Mouse (Mus musculus) c-Kit-positive CD71-negative TER-119-negative erythroid progenitor cells, embryonic 14.5 days (primary cell): ENCODE results near the gene Sprr2a3.
"Not testable (repeated sequence)": the region's sequence is repeated elsewhere in the genome, so short reads cannot be mapped to it uniquely, and the experiment has no call there.

Source experiments
- DNase-seq: peaks from one replicate; pipeline ENCODE4 v3.0.0-alpha.2; 2013; ENCODE audit warnings: low read depth

The Sprr2a3 gene

GRCm38 (mm10) chr3:92285101-92285500, at the start of gene Sprr2a3:
Gene Sprr2a3, plus strand, starts transcription at chr3:92285417.
- not testable (repeated sequence) for DNase-seq

- DNase-seq, result not testable (repeated sequence)
Measured at GRCm38 (mm10) chr3:92236463-92237189, 48.6 kb upstream of the Sprr2a3 start.

DNA sequence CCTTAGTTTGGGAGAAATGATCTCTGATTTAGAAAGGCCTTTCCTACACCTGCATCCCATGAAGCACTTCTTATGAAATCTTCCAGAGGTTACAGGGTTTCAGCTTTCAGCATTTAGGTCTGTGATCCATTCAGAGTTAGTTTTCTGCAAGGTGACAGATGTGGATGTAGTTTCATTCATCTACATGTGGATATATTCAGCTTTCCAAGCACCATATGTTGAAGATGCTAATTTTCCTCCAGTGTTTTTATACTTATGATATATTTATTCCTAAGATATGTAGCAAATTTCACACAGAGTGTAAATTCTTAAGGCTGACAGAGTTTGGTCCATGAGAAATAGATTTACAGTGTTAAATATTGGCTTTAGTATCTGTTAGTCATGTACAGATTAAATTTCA, 46.5 kb upstream of the Sprr2a3 start:
- DNase-seq, result not testable (repeated sequence)

DNA sequence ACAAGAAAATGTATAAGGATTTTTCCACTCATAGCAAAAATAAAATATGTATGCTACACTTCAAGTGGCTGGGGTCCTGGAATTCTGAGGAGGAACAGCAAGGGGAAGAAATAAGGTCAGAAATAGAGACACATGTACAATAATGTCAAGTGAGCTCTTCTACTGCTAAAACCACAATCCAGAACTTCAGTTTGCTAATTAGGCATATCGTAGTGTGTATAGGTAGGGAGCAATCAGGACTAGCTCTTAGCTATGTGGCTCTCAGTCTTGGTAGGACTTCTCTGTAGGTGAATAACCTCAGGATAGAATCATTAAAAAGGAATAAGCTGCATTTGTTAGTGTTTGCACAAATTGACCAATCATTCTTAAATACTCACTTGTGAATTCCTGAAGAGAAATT, 46.0 kb upstream of the Sprr2a3 start:
- DNase-seq, result not testable (repeated sequence)

- DNase-seq, result not testable (repeated sequence)
Measured at GRCm38 (mm10) chr3:92244833-92245232, 40.4 kb upstream of the Sprr2a3 start.

DNA sequence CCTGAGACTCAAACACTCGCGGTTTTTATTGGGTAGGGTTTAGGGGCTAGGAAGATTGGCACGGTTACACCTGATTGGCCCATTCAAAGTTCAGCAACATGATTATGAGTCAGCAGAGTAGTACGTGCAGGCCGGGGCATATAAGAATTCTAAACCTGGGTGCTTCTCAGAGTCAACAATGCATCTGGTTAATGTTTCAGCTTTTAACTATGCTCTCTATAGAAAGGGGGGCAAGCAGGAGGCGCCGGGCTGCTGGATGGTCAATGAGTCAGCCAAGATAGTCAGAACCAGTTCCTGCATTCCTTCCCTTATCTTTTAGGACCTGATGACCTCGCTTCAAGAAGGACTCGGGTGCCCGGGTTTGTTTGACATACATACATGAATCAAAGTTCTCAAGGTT, 39.0 kb upstream of the Sprr2a3 start:
- DNase-seq, result not testable (repeated sequence)

- DNase-seq, result not testable (repeated sequence)
Measured at GRCm38 (mm10) chr3:92248494-92248893, 36.7 kb upstream of the Sprr2a3 start.

DNA sequence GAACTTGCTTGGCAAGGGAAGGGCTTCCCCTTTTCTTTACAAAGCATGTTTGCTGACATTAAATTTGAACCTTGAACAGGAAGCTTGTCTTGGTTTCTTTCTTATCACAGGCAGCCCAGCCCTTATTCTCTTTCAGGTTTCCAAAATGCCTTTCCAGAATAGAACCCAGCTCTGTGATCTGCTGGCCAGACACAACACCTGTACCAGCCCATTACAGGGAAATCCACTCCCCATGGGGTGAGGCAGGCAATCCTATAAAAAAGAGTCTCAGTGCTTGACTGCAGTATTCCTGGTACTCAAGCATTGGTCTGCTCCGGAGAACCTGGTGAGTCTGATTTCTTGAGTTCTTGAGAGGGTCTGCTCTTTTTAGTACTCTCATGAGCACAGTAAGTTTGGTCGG, 34.8 kb upstream of the Sprr2a3 start:
- not testable (repeated sequence) for DNase-seq

DNA sequence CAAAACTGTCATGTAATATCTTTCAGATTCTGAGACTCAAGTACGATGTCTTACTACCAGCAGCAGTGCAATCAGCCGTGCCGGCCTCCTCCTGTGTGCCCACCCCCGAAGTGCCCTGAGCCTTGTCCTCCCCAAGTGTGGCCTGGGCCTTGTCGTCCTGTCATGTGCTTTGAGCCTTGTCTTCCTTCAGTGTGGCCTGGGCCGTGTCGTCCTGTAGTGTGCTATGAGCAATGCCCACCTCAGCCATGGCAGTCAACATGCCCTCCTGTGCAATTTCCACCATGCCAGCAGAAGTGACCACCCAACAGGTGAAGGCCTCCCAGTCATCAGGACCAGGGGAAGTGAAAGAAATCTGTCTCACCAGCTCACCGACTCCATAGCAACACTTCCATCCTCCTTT, 31.4 kb upstream of the Sprr2a3 start:
- not testable (repeated sequence) for DNase-seq

- not testable (repeated sequence) for DNase-seq
Measured at GRCm38 (mm10) chr3:92258526-92258925, 26.7 kb upstream of the Sprr2a3 start.

GRCm38 (mm10) chr3:92263462-92263861, 21.8 kb upstream of the Sprr2a3 start:
- not testable (repeated sequence) for DNase-seq

- not testable (repeated sequence) for DNase-seq
Measured at GRCm38 (mm10) chr3:92271414-92271985, 13.7 kb upstream of the Sprr2a3 start.

- not testable (repeated sequence) for DNase-seq
Measured at GRCm38 (mm10) chr3:92273504-92273903, 11.7 kb upstream of the Sprr2a3 start.

- DNase-seq, result not testable (repeated sequence)
Measured at GRCm38 (mm10) chr3:92274018-92274417, 11.2 kb upstream of the Sprr2a3 start.

- not testable (repeated sequence) for DNase-seq
Measured at GRCm38 (mm10) chr3:92279663-92280062, 5.6 kb upstream of the Sprr2a3 start.

DNA sequence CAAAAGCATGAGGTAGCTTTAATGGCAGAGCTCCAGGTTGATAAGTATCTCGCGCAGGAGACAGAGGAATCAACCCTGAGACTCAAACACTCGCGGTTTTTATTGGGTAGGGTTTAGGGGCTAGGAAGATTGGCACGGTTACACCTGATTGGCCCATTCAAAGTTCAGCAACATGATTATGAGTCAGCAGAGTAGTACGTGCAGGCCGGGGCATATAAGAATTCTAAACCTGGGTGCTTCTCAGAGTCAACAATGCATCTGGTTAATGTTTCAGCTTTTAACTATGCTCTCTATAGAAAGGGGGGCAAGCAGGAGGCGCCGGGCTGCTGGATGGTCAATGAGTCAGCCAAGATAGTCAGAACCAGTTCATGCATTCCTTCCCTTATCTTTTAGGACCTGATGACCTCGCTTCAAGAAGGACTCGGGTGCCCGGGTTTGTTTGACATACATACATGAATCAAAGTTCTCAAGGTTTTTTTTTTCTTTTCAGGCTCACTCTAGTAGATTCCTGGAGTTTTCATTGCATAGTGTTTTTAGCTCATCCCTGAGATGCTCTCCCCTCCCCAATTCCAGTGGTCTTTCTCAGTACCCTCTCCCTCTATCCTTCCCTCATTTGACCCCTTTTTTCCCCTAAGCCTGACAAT, 4.1 kb upstream of the Sprr2a3 start:
- DNase-seq, result not testable (repeated sequence)

DNA sequence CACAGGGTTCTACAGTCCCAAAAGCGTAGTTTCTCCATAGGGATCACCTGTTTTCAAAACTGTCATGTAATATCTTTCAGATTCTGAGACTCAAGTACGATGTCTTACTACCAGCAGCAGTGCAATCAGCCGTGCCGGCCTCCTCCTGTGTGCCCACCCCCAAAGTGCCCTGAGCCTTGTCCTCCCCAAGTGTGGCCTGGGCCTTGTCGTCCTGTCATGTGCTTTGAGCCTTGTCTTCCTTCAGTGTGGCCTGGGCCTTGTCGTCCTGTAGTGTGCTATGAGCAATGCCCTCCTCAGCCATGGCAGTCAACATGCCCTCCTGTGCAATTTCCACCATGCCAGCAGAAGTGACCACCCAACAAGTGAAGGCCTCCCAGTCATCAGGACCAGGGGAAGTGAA, 3.3 kb downstream of the Sprr2a3 start:
- not testable (repeated sequence) for DNase-seq

DNA sequence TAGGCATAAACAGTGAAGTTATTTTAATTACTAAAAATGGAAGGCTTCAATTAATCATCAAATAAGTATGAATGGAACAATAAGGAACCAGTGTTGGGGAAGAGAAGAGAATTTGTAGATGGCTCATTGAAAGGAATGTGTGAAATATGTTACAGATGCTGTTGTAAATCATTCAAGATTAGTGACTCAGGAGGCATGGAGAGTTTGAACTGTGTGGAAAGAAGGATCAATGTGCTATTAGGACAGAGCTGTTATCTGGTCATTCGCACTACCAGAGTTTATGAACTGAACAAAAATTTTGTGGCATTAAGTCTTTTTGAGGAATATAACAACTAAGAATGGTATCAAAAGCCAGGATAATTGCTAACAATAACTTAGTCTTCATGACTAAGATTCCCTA, 22.2 kb downstream of the Sprr2a3 start:
- no peak for DNase-seq

- no peak for DNase-seq
Measured at GRCm38 (mm10) chr3:92316320-92316719, 31.1 kb downstream of the Sprr2a3 start, which contains the start of gene Sprr2b. Gene Sprr2b, plus strand, starts transcription at chr3:92316620.

- DNase-seq, result no peak
Measured at GRCm38 (mm10) chr3:92317384-92317783, 32.2 kb downstream of the Sprr2a3 start.

- no peak for DNase-seq
Measured at GRCm38 (mm10) chr3:92336278-92336677, 51.1 kb downstream of the Sprr2a3 start.

DNA sequence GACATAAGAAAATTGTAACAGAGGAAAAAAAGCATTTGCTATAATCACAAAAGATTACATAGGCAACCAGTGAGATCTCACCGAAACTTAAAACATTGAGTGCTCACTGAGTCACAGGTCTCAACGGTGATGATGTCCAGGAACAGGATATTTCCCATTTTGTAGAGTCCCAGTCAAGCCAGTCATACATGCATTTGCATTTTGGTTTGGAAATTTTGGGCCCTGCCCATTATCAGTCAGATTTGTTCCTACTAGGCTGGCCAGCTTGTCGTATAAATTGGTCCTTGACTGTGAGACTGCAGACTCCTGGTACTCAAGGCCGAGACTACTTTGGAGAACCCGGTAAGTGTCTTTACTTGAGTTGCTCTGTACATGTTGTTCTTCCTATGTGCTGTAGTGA, 53.6 kb downstream of the Sprr2a3 start, which contains the start of gene Sprr2d:
TSS of gene Sprr2d (plus strand) at position 301 of the 400 bp plus-strand sequence.
- DNase-seq, result no peak
